Mouse (Mus musculus): ENCODE results near the gene Thbs3.

The Thbs3 gene

DNA sequence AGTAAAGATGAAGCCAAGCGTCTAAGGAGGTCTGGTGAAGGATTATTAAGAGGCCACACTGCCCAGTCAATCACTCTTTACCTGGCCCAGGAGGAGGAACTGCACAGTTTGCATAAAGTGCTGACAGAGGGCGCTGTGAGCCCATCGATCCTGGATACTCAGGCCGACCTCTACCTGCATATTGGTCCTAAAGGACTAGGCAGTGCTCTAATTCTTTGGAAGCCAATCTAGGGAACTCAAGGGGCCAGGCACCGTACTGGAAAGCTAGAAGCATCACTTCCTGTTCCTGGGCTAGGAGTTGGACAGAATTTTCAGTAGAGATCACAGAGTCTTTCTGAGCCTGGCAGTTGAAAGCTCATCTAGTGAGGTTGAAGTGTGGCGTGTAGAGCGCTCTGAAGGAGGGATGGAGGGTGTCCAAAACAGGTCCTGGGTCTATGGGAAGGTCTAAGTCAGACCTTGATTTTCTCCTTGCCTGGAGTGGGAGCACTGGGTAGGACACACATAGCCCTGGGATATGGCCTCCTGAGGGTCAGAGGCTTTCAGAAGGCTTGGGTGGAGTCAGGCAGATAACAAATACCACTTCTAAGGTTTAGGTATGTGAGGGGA, 35.6 kb downstream of the Thbs3 start:
- 21% methylated on average over 7 of the region's 7 CpGs for whole genome bisulfite sequencing

DNA sequence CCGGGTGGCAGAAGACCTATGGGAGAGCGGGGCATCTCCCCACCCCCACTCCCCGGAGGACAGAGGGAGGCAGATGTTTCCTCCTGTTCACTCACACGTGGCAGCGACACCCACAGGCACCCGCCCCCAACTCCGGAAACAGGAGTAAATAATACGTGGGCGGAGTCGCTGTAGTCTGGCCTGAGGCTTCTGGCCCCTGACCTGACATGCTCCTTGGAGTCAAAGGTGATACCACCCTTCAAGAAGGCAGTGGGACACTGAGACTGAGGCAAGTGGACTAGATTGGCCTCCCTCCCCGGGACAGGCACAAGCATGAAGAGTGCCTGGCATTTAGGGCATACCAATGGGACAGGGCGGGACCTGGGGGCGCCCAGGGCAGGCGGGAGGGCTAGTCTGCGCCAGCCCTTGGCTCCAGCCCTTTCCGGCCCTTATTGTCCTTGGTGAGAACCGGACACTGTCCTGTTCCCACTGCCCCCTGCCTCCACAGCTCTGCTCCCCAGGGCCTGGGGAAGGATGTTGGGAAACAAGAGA, 36.5 kb downstream of the Thbs3 start:
- WGBS: 11% methylated on average over 17 of the region's 17 CpGs

DNA sequence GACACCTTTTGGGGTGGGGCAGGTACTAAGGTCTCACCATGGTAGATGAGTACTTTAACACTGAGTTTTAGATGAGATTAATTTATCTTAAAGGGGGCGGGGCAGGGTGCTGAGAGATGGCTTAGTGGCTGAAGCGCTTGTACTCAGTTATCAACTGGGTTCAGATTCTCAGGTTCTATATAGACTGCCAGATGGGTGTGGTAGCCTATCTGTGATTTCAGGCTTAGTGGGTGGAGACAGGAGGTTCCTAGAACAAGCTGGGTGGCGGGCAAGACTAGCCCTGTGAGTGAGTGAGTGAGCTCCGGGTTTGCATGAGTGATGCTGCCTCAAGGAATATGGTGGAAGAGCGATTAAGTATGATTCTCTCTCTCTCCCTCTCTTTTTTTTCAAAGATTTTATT, 40.0 kb downstream of the Thbs3 start:
- 92% methylated on average over 5 of the region's 5 CpGs for WGBS

DNA sequence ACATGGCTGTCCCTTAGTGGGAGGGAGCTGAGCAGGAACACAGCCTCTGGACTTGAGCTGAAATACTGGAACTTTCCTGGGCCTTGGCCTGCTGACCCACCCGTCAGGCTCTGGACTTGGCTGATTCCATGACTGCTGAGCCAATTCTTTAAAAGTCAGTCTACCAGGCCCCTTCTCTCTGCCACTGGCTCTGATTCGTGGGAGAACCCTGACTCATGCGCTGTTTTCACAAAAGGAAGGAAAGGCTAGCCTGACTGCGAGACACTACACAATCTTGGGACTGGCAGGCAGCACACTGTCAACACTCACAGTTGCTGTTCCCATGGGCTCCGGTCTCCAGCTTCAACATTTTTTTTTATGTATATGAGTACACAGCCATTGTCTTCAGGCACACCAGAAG, 41.2 kb downstream of the Thbs3 start:
- 60% methylated on average over 5 of the region's 5 CpGs for WGBS

DNA sequence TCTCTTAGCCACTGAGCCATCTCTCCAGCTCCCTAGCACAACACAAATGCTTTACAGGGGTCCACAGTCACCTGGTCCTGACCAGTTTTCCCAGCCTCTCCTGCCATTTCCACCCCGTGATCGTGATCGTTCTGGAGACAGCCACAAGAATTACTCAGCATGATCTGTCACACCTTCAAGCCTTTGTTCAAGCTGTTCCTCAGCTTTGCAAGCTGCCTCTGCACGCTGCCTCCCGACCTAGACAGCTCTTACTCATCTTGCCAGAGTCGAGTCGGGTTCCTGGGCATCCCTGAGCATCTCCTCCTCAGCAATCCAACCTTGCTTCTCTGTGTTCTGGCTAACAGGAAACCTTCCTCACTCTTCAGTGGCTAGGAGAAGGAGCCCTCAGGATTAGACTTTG, 44.1 kb downstream of the Thbs3 start, which contains the start of gene Dpm3:
Gene Dpm3, plus strand, starts transcription at position 283 of the 400 bp plus-strand sequence.
- WGBS: 38% methylated on average over 7 of the region's 7 CpGs

DNA sequence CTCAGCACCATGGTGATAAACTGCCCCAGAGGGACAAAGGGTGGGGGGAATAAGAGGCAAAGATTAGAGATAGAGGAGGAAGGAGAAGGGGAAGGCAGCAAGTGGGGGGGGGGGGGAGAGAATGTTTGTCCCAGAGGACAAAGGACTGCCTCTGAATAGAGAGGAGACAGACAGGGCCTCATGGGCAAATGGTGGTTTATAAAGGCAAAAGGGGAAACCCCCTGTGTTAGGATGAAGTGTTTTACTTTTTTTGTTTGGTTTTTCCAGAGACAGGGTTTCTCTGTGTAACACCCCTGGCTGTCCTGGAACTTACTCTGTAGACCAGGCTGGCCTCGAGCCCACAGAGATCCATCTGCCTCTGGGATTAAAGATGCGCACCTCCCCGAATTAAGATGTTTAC, 45.2 kb downstream of the Thbs3 start:
- WGBS: 79% methylated on average over 3 of the region's 3 CpGs

DNA sequence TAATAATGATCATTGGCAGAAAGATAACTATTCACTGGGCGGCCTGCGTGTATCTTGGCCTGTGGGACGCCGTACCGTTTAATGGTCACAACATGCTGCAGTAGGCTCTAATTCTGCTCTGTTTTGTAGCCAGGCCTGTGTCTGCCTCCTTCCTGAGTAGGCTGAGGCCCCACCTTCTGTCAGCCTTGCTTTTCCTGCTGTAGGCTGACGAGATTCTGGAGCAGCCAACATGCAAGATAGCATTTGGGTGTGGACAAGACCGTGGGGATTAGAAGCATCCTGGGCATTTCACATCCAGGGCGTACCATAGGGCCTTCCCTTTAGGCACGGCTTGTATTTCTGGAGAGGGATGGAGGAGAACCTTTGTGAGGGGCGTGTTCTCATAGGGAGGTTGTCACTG, 47.4 kb downstream of the Thbs3 start:
- WGBS: 66% methylated on average over 10 of the region's 10 CpGs

DNA sequence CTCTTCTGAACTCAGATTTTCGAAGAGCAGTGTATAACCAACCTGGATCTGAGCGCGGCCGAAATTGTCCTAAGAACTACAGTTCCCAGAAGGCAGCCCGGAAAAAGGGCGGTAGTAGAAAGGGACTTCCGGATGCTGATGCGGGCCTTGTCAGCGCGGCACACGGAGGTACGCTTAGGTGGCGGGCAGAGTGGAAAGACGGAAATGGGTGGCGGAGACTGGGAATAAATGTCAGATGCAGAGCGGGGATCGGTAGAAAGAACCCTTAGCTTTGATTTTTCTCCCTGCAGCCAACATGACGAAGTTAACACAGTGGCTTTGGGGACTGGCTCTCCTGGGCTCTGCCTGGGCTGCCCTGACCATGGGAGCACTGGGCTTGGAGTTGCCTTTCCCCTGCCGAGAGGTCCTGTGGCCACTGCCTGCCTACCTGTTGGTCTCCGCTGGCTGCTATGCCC, 51.5 kb downstream of the Thbs3 start:
- under 1% methylated on average over 20 of the region's 20 CpGs for WGBS

DNA sequence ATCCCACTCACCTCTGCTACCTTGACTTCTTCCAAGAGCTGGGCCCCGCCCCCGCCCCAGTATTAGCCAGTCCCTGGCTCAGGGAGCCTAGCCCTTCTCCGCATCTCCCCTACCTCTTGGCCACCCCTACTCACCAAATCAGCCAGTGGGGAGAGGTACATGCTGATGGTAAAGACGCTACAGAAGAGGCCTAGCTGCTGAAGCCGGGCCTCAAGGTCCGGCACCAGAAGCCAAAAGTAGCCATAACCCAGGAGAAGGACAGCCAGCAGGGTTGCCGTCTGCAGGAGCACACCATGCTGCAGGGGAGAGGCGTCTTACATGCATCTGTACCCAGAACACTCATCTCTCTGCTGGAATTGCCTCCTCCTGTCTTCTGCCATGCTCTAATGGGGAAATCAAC, 53.9 kb downstream of the Thbs3 start:
- WGBS: 61% methylated on average over 8 of the region's 8 CpGs

DNA sequence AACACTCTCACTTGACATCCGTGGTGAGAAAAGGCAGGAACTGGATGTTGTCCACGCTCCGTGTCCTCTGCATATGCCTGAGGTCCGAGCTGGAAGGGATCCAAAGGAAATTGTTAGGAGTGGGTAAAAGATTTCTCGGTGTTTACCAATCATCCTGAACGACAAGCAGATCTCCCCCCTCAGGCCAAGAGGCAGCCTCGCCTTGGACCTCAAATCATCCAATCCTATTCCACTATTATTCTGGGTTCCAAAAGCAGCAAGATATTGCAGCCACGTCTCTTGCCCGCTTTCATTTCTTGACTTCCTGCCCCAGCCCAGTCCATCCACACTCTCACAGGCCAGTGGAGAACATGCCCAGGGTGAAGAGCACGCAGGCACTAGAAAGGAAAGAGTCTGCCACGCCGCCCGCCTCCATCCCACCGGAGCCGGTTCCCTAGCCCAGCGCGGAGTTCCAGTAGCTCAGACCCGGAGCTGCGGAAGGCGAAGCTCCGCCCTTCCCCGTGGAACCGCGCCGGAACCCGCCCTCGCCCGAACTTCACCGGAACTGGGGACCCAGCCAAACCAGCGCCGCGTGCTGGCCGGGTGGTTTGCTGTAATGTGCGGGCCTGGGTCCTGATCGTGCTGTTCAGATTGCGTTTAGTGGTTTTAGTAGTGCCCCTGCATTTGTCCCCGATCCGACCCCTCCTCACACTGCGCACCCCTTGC, 55.2 kb downstream of the Thbs3 start, which contains the start of gene Slc50a1:
Gene Slc50a1, minus strand, starts transcription at position 520 of the 705 bp plus-strand sequence.
- 1% methylated on average over 39 of the region's 39 CpGs for WGBS

DNA sequence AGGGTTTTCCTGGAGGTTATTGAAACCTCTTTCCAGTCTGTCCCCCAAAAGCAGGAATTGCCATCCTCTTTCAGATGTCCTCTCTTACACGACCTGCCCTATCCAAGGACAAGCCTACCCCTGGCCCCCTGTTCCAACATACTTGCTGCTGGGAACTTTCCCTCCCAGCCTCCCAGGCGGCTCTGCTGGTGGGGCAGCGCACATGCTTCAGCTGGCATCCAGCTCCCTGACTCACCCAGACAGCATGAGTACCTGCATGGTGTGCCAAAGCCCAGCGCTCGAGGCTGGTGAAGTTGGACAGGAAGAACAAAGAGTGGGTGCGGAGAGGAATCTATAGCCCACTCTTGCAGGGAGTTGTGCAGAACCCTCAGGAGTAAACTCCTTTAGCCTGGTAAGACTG, 55.9 kb downstream of the Thbs3 start:
- WGBS: 26% methylated on average over 6 of the region's 6 CpGs

DNA sequence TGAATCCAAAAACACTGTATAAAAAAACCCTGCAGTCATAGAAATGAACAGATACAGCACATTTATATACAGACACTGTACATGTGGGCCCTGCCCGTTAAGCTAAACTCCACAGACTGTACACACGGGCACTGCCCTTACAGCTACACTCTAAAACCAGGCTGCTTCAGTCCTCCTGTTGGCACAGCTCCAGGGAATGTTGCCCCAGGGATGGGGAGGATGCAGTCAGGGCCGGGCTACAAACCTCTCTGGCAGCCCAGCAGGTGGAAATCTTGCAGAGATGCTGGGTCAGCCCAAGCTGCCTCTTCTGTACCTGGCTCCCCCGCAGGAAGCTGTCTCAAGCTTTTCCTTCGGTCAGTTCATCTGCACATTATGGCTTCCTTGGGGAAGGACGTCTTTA, 56.8 kb downstream of the Thbs3 start:
- WGBS: 76% methylated on average over 6 of the region's 6 CpGs

DNA sequence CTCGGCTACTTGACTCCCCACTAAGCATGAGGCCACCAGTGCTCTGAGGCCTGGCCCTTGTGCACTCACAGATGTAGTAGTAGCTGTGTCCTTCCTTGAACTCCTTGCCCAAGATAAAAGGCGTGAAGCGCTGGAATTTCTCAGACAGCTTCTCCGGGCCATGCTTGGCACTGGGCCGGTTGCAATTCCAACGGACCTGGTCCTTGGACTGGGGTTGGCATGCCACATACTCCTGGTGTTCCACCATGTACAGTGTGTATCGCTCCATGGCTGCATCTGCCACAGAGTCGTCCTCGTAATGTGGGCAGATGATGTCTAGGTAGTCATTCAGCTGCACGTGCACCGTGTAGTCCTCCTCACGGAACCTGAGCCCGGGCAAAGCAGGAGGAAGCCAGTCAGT, 61.1 kb downstream of the Thbs3 start:
- WGBS: 90% methylated on average over 13 of the region's 13 CpGs
